ENCODE assay signal across 9 mouse cellular contexts in genomic region chr8:126919255-126919654, GRCm38 (mm10). TPM values are rescaled to one million over a fixed set of nuclear protein-coding genes. Genes with fewer than 3 reads are reported as not detected.
A peak's percentile ranks its signal among the peaks of the same experiment; 100 is the strongest.
DNase-seq lines count a peak whose midpoint lies in the region; ATAC-seq and TF ChIP-seq lines count a peak whose summit lies in the region.
"Had no signal": no experiment of that assay in that cellular context is flagged by ENCODE, and none has a peak within 500 bp of the region (broad histone marks: within the 10 kb centered on the region; RNA-seq: fewer than 3 reads in every experiment).

No protein-coding gene starts in this region.

- H3K27ac ChIP-seq in liver, embryonic 12.5 days: no peak overlapping the region
- H3K27ac ChIP-seq in liver, postnatal 0 days (ENCODE audit: low read depth): no peak overlapping the region
- H3K27ac ChIP-seq in heart, embryonic 15.5 days: peak overlapping the region; percentile 51

- no peak for TF ChIP-seq CTCF in liver, postnatal 0 days (IDR thresholded peaks at IDR 0.05; ENCODE audit: low read depth)

- H3K27me3 ChIP-seq in liver, embryonic 12.5 days (replicated peaks): no peaks in the 10 kb centered on the region
- no peaks in the 10 kb centered on the region for H3K27me3 ChIP-seq in liver, postnatal 0 days (ENCODE audit: insufficient read depth, low read length)
- H3K27me3 ChIP-seq in heart, embryonic 15.5 days: no peaks in the 10 kb centered on the region

- no peaks in the 10 kb centered on the region for H3K9me3 ChIP-seq in liver, embryonic 12.5 days (replicated peaks)
- no peaks in the 10 kb centered on the region for H3K9me3 ChIP-seq in liver, postnatal 0 days (ENCODE audit: low read length)
- H3K9me3 ChIP-seq in heart, embryonic 15.5 days (replicated peaks): peaks cover 3% of the 10 kb centered on the region; the same call in 1 of the 2 replicates

- DNase-seq in liver, postnatal 0 days: no peak
- peak; percentile 89 to 93 for DNase-seq in adrenal gland, adult (ENCODE audit: inconsistent age in 2 of 2, low spot score in 1 of 2)
- DNase-seq in kidney, postnatal 4 days: peak; percentile 34 to 50
- no peak for DNase-seq in cerebellum, adult 11 months
- DNase-seq in c-Kit-positive CD71-positive TER-119-positive erythroid progenitor cells, embryonic 14.5 days (ENCODE audit: low spot score): no peak
- DNase-seq in left cerebral cortex, adult 18-20 months (ENCODE audit: low spot score in 2 of 2): no peak

- no peaks in the 10 kb centered on the region for H3K36me3 ChIP-seq in liver, embryonic 12.5 days
- no peaks in the 10 kb centered on the region for H3K36me3 ChIP-seq in liver, postnatal 0 days (replicated peaks; ENCODE audit: insufficient read depth, low read length)
- H3K36me3 ChIP-seq in heart, embryonic 15.5 days: no peaks in the 10 kb centered on the region

- H3K4me3 ChIP-seq in liver, embryonic 12.5 days: no peak overlapping the region
- no peak overlapping the region for H3K4me3 ChIP-seq in liver, postnatal 0 days (ENCODE audit: low read depth, low read length)
- no peak overlapping the region for H3K4me3 ChIP-seq in heart, embryonic 15.5 days

- H3K9ac ChIP-seq in liver, embryonic 12.5 days: no peak overlapping the region
- H3K9ac ChIP-seq in liver, postnatal 0 days (replicated peaks): no peak overlapping the region
- H3K9ac ChIP-seq in heart, embryonic 15.5 days: 0 out of 2 replicates have a peak overlapping the region, but pooled peaks have one; percentile 15

- H3K4me1 ChIP-seq in liver, embryonic 12.5 days: peaks cover 11% of the 10 kb centered on the region
- H3K4me1 ChIP-seq in liver, postnatal 0 days (ENCODE audit: insufficient read depth): peaks cover 17% of the 10 kb centered on the region
- H3K4me1 ChIP-seq in heart, embryonic 15.5 days (replicated peaks): peaks cover 42% of the 10 kb centered on the region

- no peak overlapping the region for H3K4me2 ChIP-seq in liver, embryonic 12.5 days
- H3K4me2 ChIP-seq in liver, postnatal 0 days (ENCODE audit: low read depth, low read length): no peak overlapping the region
- no peak overlapping the region for H3K4me2 ChIP-seq in heart, embryonic 15.5 days
- H3K4me2 ChIP-seq: midbrain, embryonic 11.5 days had no signal

- peak; percentile 31; the same call in 1 of the 2 replicates for ATAC-seq in liver, embryonic 12.5 days
- ATAC-seq in liver, postnatal 0 days: no peak
- peak; percentile 28; the same call in 1 of the 2 replicates for ATAC-seq in heart, embryonic 15.5 days (replicated peaks; ENCODE audit: insufficient number of reproducible peaks, insufficient read depth, low FRiP score, low read depth)

- 73% methylated on average over 2 of the region's 2 CpGs for WGBS in liver, embryonic 12.5 days (ENCODE audit: insufficient replicate concordance)
- 70% methylated on average over 2 of the region's 2 CpGs for WGBS in liver, postnatal 0 days (ENCODE audit: insufficient replicate concordance)
- 38% methylated on average over 2 of the region's 2 CpGs for WGBS in heart, embryonic 15.5 days

- TF ChIP-seq EP300 in liver, postnatal 0 days (IDR thresholded peaks at IDR 0.05; ENCODE audit: low read depth): no peak

RNA-seq across cellular contexts. Expression of gene Tomm20, which starts 26.4 kb away (rescaled TPM):
- polyA plus RNA-seq in liver, embryonic 12.5 days (2016; fragmentation: Nextera tagmentation; extraction: Ambion mirVana): 219 and 232 TPM in 2 replicates
- polyA plus RNA-seq in liver, postnatal 0 days (2015; fragmentation: Nextera tagmentation; extraction: Ambion mirVana): 122 and 129 TPM in 2 replicates
- polyA plus RNA-seq in heart, embryonic 15.5 days (2015; fragmentation: Nextera tagmentation; extraction: Ambion mirVana): 183 TPM in 2 replicates
- total RNA-seq in left cerebral cortex, adult 18-20 months (2021): 100 to 1,000 TPM; 215 to 218 TPM

RNA-seq across cellular contexts. Expression of gene Rbm34, which starts 51.6 kb away (rescaled TPM):
- polyA plus RNA-seq in liver, embryonic 12.5 days (2016; fragmentation: Nextera tagmentation; extraction: Ambion mirVana): 22.5 and 24.6 TPM in 2 replicates
- 10.8 and 12.5 TPM in 2 replicates for polyA plus RNA-seq in liver, postnatal 0 days (2015; fragmentation: Nextera tagmentation; extraction: Ambion mirVana)
- 11.6 and 12.0 TPM in 2 replicates for polyA plus RNA-seq in heart, embryonic 15.5 days (2015; fragmentation: Nextera tagmentation; extraction: Ambion mirVana)
- 10 to 100 TPM; 12.5 to 14.7 TPM for total RNA-seq in left cerebral cortex, adult 18-20 months (2021)

Comparison
In these comparisons a context has a peak if more than half of its experiments do, and no peak if none do; other contexts are left out.
1. DNase-seq: peak in adrenal gland, adult (2 of 2) and kidney, postnatal 4 days (2 of 2); none in liver, postnatal 0 days (single experiment), cerebellum, adult 11 months (single experiment), c-Kit-positive CD71-positive TER-119-positive erythroid progenitor cells, embryonic 14.5 days (single experiment) and left cerebral cortex, adult 18-20 months (0 of 2).